Mouse (Mus musculus) forebrain, embryonic 15.5 days (tissue): ENCODE measurements at regions not wholly inside any gene's neighbourhood (a gene's known extent, or its start where the extent isn't known, plus 50 kb on each side); places are given as distances from the start of the nearest gene placed in this dataset.

Experiments used
- ATAC-seq: fragments of 200-750 bp; cut with Nextera tagmentation; replicated peaks from 2 replicates; pipeline ENCODE4 v1.8.0; 2017; ENCODE audit warnings: mild to moderate bottlenecking, moderate TSS enrichment, moderate library complexity
- H3K27ac ChIP-seq: fragments of 300-500 bp; sonication (generic); replicated peaks from 2 replicates; pipeline ENCODE4 v1.5.1; 2015; ENCODE audit warnings: mild to moderate bottlenecking, inconsistent platforms
- H3K27me3 ChIP-seq: fragments of 300-500 bp; sonication (generic); 2 replicates; pipeline ENCODE4 v1.6.1; 2015; ENCODE audit warnings: inconsistent platforms
- H3K36me3 ChIP-seq: fragments of 300-500 bp; sonication (generic); 2 replicates; pipeline ENCODE4 v1.6.1; 2015; ENCODE audit warnings: mild to moderate bottlenecking, inconsistent platforms
- H3K4me1 ChIP-seq: fragments of 300-500 bp; sonication (generic); 2 replicates; pipeline ENCODE4 v1.6.1; 2015; ENCODE audit warnings: inconsistent platforms
- H3K4me2 ChIP-seq: fragments of 300-500 bp; sonication (generic); replicated peaks from 2 replicates; pipeline ENCODE4 v1.6.1; 2015; ENCODE audit warnings: mild to moderate bottlenecking, inconsistent platforms
- H3K4me3 ChIP-seq: fragments of 300-500 bp; sonication (generic); 2 replicates; pipeline ENCODE4 v1.5.1; 2015; ENCODE audit warnings: mild to moderate bottlenecking, inconsistent platforms
- H3K9ac ChIP-seq: fragments of 300-500 bp; sonication (generic); replicated peaks from 2 replicates; pipeline ENCODE4 v1.6.1; 2015; ENCODE audit warnings: mild to moderate bottlenecking, inconsistent platforms
- H3K9me3 ChIP-seq: fragments of 300-500 bp; sonication (generic); 2 replicates; pipeline ENCODE4 v1.6.1; 2016; ENCODE audit warnings: inconsistent platforms
- WGBS: fragments of 180-500 bp; shearing (Covaris S2); methylation state at CpG from one replicate; pipeline ENCODE4 v1.1.7; 2015; ENCODE audit warnings: mixed read lengths; 5-methylcytosine and 5-hydroxymethylcytosine counted together

- 39% methylated on average over 5 of the region's 5 CpGs for WGBS
- Histone ChIP-seq H3K4me1 (peaks cover 4% of the 10 kb centered on the region; the same call in 1 of the 2 replicates), H3K9ac (no peak overlapping the region), H3K4me3 (no peak overlapping the region), H3K36me3 (no peaks in the 10 kb centered on the region), H3K27ac (no peak overlapping the region), H3K27me3 (no peaks in the 10 kb centered on the region), H3K4me2 (no peak overlapping the region), H3K9me3 (no peaks in the 10 kb centered on the region)
- ATAC-seq = no peak
Measured at GRCm38 (mm10) chr6:31183127-31183526, 215.4 kb upstream of the Mkln1 start.

- Histone ChIP-seq H3K4me3 (no peak overlapping the region), H3K4me1 (peaks cover 4% of the 10 kb centered on the region; the same call in 1 of the 2 replicates), H3K4me2 (no peak overlapping the region), H3K27me3 (no peaks in the 10 kb centered on the region), H3K9ac (no peak overlapping the region), H3K27ac (no peak overlapping the region), H3K36me3 (no peaks in the 10 kb centered on the region), H3K9me3 (no peaks in the 10 kb centered on the region)
- ATAC-seq = no peak
- whole genome bisulfite sequencing = 88% methylated on average over 7 of the region's 7 CpGs
Measured at GRCm38 (mm10) chr6:31184554-31184953, 214.0 kb upstream of the Mkln1 start.

GRCm38 (mm10) chr6:31185151-31185550 lies 213.4 kb upstream of the Mkln1 start:
- no peaks in the 10 kb centered on the region for H3K9me3 ChIP-seq
- peaks cover 4% of the 10 kb centered on the region; the same call in 1 of the 2 replicates for H3K4me1 ChIP-seq
- no peak for ATAC-seq
- no peak overlapping the region for H3K9ac ChIP-seq
- no peak overlapping the region for H3K4me3 ChIP-seq
- 38% methylated on average over 2 of the region's 2 CpGs for whole genome bisulfite sequencing
- no peaks in the 10 kb centered on the region for H3K27me3 ChIP-seq
- H3K36me3 ChIP-seq = no peaks in the 10 kb centered on the region
- H3K4me2 ChIP-seq = no peak overlapping the region
- H3K27ac ChIP-seq = no peak overlapping the region

GRCm38 (mm10) chr6:31188066-31188465 lies 210.5 kb upstream of the Mkln1 start:
- H3K4me2 ChIP-seq = no peak overlapping the region
- H3K27me3 ChIP-seq = no peaks in the 10 kb centered on the region
- H3K4me3 ChIP-seq = no peak overlapping the region
- no peaks in the 10 kb centered on the region for H3K9me3 ChIP-seq
- no peak overlapping the region for H3K9ac ChIP-seq
- no peak for ATAC-seq
- no peaks in the 10 kb centered on the region for H3K36me3 ChIP-seq
- H3K4me1 ChIP-seq = peaks cover 4% of the 10 kb centered on the region; the same call in 1 of the 2 replicates
- no peak overlapping the region for H3K27ac ChIP-seq
- WGBS = 77% methylated on average over 1 of the region's 1 CpGs

- Histone ChIP-seq H3K4me1 (peaks cover 4% of the 10 kb centered on the region; the same call in 1 of the 2 replicates), H3K36me3 (no peaks in the 10 kb centered on the region), H3K4me2 (no peak overlapping the region), H3K9me3 (no peaks in the 10 kb centered on the region), H3K27ac (no peak overlapping the region), H3K9ac (no peak overlapping the region), H3K27me3 (no peaks in the 10 kb centered on the region), H3K4me3 (no peak overlapping the region)
- peak; percentile 23 for ATAC-seq
- WGBS = 57% methylated on average over 7 of the region's 7 CpGs
Measured at GRCm38 (mm10) chr6:31189060-31189459, 209.5 kb upstream of the Mkln1 start.

- Histone ChIP-seq H3K4me3 (no peak overlapping the region), H3K27ac (no peak overlapping the region), H3K4me1 (peaks cover 1% of the 10 kb centered on the region; the same call in 1 of the 2 replicates), H3K9me3 (no peaks in the 10 kb centered on the region), H3K9ac (no peak overlapping the region), H3K4me2 (no peak overlapping the region), H3K36me3 (no peaks in the 10 kb centered on the region), H3K27me3 (no peaks in the 10 kb centered on the region)
- WGBS = 85% methylated on average over 5 of the region's 5 CpGs
- no peak for ATAC-seq
Measured at GRCm38 (mm10) chr6:31190070-31190469, 208.5 kb upstream of the Mkln1 start.

GRCm38 (mm10) chr6:31190628-31191373 lies 207.7 kb upstream of the Mkln1 start:
- H3K27ac ChIP-seq = no peak overlapping the region
- ATAC-seq = no peak
- H3K4me3 ChIP-seq = no peak overlapping the region
- no peaks in the 10 kb centered on the region for H3K9me3 ChIP-seq
- H3K4me2 ChIP-seq = no peak overlapping the region
- H3K27me3 ChIP-seq = no peaks in the 10 kb centered on the region
- H3K36me3 ChIP-seq = no peaks in the 10 kb centered on the region
- H3K9ac ChIP-seq = no peak overlapping the region
- 58% methylated on average over 5 of the region's 5 CpGs for WGBS
- no peaks in the 10 kb centered on the region for H3K4me1 ChIP-seq

GRCm38 (mm10) chr6:31191577-31191976 lies 207.0 kb upstream of the Mkln1 start:
- WGBS = 86% methylated on average over 14 of the region's 14 CpGs
- no peak overlapping the region for H3K9ac ChIP-seq
- no peaks in the 10 kb centered on the region for H3K36me3 ChIP-seq
- no peak overlapping the region for H3K4me2 ChIP-seq
- H3K4me1 ChIP-seq = no peaks in the 10 kb centered on the region
- 0 out of 2 replicates have a peak, but pooled peaks have one; percentile 29 for ATAC-seq
- H3K27me3 ChIP-seq = no peaks in the 10 kb centered on the region
- no peak overlapping the region for H3K27ac ChIP-seq
- H3K9me3 ChIP-seq = no peaks in the 10 kb centered on the region
- H3K4me3 ChIP-seq = no peak overlapping the region

- Histone ChIP-seq H3K4me3 (no peak overlapping the region), H3K9ac (no peak overlapping the region), H3K9me3 (no peaks in the 10 kb centered on the region), H3K36me3 (no peaks in the 10 kb centered on the region), H3K27ac (no peak overlapping the region), H3K27me3 (no peaks in the 10 kb centered on the region), H3K4me1 (no peaks in the 10 kb centered on the region), H3K4me2 (no peak overlapping the region)
- ATAC-seq = no peak
- WGBS = 84% methylated on average over 4 of the region's 4 CpGs
Measured at GRCm38 (mm10) chr6:31192197-31192596, 206.3 kb upstream of the Mkln1 start.

- no peak for ATAC-seq
- H3K9ac ChIP-seq = no peak overlapping the region
- no peaks in the 10 kb centered on the region for H3K4me1 ChIP-seq
- no peak overlapping the region for H3K4me3 ChIP-seq
- WGBS = 93% methylated on average over 5 of the region's 5 CpGs
- no peak overlapping the region for H3K27ac ChIP-seq
- no peaks in the 10 kb centered on the region for H3K36me3 ChIP-seq
- no peaks in the 10 kb centered on the region for H3K9me3 ChIP-seq
- H3K27me3 ChIP-seq = no peaks in the 10 kb centered on the region
- no peak overlapping the region for H3K4me2 ChIP-seq
Measured at GRCm38 (mm10) chr6:31193202-31193601, 205.3 kb upstream of the Mkln1 start.

- WGBS = 63% methylated on average over 4 of the region's 4 CpGs
- Histone ChIP-seq H3K27ac (no peak overlapping the region), H3K4me2 (no peak overlapping the region), H3K9ac (no peak overlapping the region), H3K9me3 (no peaks in the 10 kb centered on the region), H3K4me1 (no peaks in the 10 kb centered on the region), H3K36me3 (no peaks in the 10 kb centered on the region), H3K27me3 (no peaks in the 10 kb centered on the region), H3K4me3 (no peak overlapping the region)
- no peak for ATAC-seq
Measured at GRCm38 (mm10) chr6:31197631-31198338, 200.8 kb upstream of the Mkln1 start.

GRCm38 (mm10) chr6:31198340-31198739 lies 200.2 kb upstream of the Mkln1 start:
- Histone ChIP-seq H3K4me3 (no peak overlapping the region), H3K36me3 (no peaks in the 10 kb centered on the region), H3K9me3 (no peaks in the 10 kb centered on the region), H3K27me3 (no peaks in the 10 kb centered on the region), H3K9ac (no peak overlapping the region), H3K4me2 (no peak overlapping the region), H3K27ac (no peak overlapping the region), H3K4me1 (no peaks in the 10 kb centered on the region)
- no peak for ATAC-seq
- 81% methylated on average over 8 of the region's 8 CpGs for WGBS
